Mouse (Mus musculus) adrenal gland, postnatal 10 days (tissue): ENCODE results near the gene Maml2. TPM values are rescaled to one million over a fixed set of nuclear protein-coding genes. Genes with fewer than 3 reads are reported as not detected.

Source experiments
- DNase-seq: peaks from one replicate; pipeline ENCODE4 v3.0.0; 2021; ENCODE audit warnings: mixed read lengths
- total RNA-seq, 2 experiments: library from RNA; stranded (reverse); gene quantifications; 2 replicates each; pipeline ENCODE4 v1.2.3; 2021

Gene Maml2
- total RNA-seq, 2 experiments from 2014 or later = 7.4 to 9.4 TPM

GRCm38 (mm10) chr9:13620794-13621193 lies 323.0 kb downstream of the Maml2 start:
- DNase-seq = no peak

GRCm38 (mm10) chr9:13621941-13622340 lies 324.2 kb downstream of the Maml2 start:
- DNase-seq = no peak

GRCm38 (mm10) chr9:13622426-13622825 lies 324.7 kb downstream of the Maml2 start:
- no peak for DNase-seq

GRCm38 (mm10) chr9:13623892-13624422 lies 326.2 kb downstream of the Maml2 start:
- no peak for DNase-seq

- no peak for DNase-seq
Observed at GRCm38 (mm10) chr9:13624780-13625179, 327.0 kb downstream of the Maml2 start.

GRCm38 (mm10) chr9:13625215-13625614 lies 327.5 kb downstream of the Maml2 start:
- no peak for DNase-seq

- DNase-seq = no peak
Observed at GRCm38 (mm10) chr9:13626480-13626879, 328.7 kb downstream of the Maml2 start.

- peak; percentile 19 for DNase-seq
Observed at GRCm38 (mm10) chr9:13633371-13633770, 335.6 kb downstream of the Maml2 start.

GRCm38 (mm10) chr9:13639655-13640054 lies 341.9 kb downstream of the Maml2 start:
- no peak for DNase-seq

GRCm38 (mm10) chr9:13645153-13645552 lies 347.4 kb downstream of the Maml2 start:
- DNase-seq = peak; percentile 45

- DNase-seq = no peak
Observed at GRCm38 (mm10) chr9:13651065-13651464, 353.3 kb downstream of the Maml2 start.

- DNase-seq = no peak
Observed at GRCm38 (mm10) chr9:13651828-13652227, 354.1 kb downstream of the Maml2 start.

GRCm38 (mm10) chr9:13652389-13652877 lies 354.7 kb downstream of the Maml2 start:
- no peak for DNase-seq

GRCm38 (mm10) chr9:13652917-13653316 lies 355.2 kb downstream of the Maml2 start:
- DNase-seq = no peak

- peak; percentile 12 for DNase-seq
Observed at GRCm38 (mm10) chr9:13661768-13662623, 364.2 kb downstream of the Maml2 start.

- DNase-seq = no peak
Observed at GRCm38 (mm10) chr9:13665487-13665969, 367.8 kb downstream of the Maml2 start.

GRCm38 (mm10) chr9:13667955-13668354 lies 370.2 kb downstream of the Maml2 start:
- peak; percentile 15 for DNase-seq

GRCm38 (mm10) chr9:13668742-13669141 lies 371.0 kb downstream of the Maml2 start:
- no peak for DNase-seq

GRCm38 (mm10) chr9:13671125-13671769 lies 373.5 kb downstream of the Maml2 start:
- no peak for DNase-seq

GRCm38 (mm10) chr9:13673304-13673703 lies 375.5 kb downstream of the Maml2 start:
- no peak for DNase-seq

- DNase-seq = no peak
Observed at GRCm38 (mm10) chr9:13678026-13678425, 380.3 kb downstream of the Maml2 start.

- no peak for DNase-seq
Observed at GRCm38 (mm10) chr9:13679696-13680095, 381.9 kb downstream of the Maml2 start.

- DNase-seq = no peak
Observed at GRCm38 (mm10) chr9:13681147-13681546, 383.4 kb downstream of the Maml2 start.
